Mouse (Mus musculus): ENCODE measurements around the gene Kcnq5.
"Not testable (repeated sequence)": the region's sequence is repeated elsewhere in the genome, so short reads cannot be mapped to it uniquely, and the experiment has no call there.

Gene Kcnq5

DNA sequence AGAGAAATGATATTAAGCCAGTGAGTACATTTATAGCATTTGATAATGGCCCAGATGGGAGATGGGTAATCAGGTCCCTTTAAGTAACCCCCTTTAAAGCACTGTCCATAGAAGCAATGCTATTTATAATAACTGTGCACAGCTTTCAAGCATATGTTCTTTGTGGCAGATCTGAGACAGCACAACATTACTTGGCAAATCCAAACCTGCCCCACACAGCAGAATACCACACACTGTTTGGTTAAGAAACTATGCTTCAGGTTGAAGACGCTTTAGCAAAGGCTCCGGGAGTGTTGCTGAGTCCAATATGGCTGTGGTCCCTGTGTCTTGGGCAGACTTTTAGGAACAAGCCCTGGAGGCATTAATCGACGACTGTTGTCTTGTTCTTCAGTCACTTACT, 495.3 kb downstream of the Kcnq5 start:
- no peak for DNase-seq (ENCODE audit: low spot score)

DNA sequence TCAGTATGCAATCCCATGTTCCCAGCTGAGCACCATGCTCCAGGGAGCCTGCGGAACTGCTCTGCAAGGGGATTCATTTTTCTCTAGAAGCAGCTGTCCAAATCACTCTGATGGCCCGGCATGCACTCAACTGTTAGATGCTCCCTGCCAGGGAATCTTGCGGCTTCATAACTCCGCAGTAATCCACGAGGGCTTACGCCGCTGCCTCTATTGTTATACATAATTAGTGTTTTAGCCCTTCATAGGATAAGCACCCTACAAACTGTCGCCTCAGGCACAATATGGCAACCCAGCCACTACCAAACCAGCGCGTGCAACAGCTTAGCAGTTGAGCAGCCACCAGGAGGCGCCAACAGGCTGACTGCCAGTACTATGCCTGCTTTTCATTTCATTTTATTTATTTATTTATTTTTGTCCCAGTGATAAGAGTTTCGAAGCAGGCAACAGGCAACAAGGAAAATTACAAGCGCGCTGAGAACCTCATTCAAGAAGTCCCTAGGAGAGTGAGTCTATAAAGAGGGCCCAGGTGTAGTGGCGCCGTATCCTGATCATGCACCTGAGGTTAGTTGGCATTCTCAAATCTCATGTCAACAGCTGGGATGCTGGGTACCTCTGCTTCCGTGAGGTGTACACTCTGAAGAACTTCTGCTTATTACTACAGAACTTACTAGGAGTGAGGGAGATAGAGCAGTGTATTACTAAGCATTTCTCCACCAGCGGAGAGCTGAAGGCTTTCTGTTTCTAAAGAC, 500.6 kb downstream of the Kcnq5 start:
- DNase-seq (ENCODE audit: low spot score): peak; percentile 23

DNA sequence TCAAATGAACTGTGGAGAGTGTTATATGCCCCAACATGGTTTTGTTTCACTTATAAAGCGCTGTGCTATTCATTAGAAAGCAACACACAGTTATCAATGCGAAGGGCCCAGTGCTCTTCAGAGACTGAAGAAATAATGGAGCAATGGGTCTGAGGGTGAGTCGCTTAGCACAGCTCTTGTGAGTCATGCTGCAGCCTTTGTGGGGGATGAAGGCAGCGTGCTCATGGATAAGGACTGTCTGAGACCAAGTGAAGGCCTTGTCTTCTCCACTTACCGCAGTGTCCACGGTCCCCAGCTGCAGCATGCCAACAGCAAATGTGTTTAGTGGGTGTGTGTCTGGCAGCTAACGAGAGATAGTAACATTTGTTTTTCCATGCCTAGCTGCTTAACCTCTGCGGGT, 503.2 kb downstream of the Kcnq5 start:
- no peak for DNase-seq (ENCODE audit: low spot score)

DNA sequence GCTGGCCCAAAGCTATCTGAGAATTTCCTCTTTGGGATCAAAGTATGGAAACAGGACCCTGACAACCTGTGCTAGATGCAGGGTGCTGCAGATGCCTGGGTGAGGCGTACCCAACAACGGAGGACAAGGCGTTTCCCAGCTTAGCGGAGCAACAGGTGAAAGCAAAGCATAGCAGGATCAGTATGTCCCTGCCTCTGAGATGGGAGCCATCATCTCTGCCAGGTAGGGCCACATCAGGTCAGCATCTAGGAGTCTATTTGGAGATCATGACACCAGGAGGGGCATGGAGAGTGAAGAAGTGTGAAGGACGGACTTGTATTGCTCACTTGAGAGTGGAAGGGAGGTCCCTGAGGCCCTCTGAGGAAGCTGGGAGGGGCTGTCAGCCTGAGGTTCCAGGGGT, 505.8 kb downstream of the Kcnq5 start:
- DNase-seq (ENCODE audit: low spot score): no peak

DNA sequence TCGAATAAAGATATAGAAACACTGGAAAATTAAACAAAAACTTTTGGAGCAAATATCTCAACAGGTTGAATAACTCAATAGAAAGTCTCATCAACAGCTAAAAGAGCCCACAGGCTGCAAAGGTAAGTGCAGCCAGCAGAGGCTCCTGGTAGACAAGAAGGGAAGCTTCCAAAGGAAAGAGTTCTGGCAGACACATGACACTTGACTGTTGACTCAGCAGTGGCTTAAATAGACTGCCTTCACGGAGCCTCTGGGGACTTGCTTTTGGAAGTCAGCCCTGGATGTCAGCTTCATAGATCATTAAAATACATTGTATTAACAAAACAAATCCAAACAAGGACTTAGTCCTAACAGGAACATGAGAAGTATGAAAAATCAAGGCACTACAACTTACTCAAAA, 513.5 kb downstream of the Kcnq5 start:
- DNase-seq (ENCODE audit: low spot score): no peak

DNA sequence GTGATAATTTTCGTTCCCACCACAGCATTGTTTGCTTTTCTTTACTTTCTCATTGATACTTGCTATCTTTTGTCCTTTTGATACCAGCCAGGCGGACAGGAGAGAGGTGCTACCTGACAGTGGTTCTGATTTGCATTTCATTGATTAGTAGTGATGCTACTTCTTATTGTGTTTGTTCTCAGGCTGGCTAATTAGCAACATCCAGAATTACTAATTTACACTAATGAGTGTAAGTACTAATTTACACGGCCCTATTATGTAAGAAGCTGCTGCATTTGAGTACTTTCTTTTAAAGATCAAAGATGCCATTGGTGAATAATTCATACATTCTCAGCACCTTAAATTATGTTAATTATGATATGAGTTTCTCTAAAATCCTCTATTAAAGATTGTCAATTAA, 525.0 kb downstream of the Kcnq5 start:
- DNase-seq (ENCODE audit: low spot score): no peak

GRCm38 (mm10) chr1:21434853-21435252, 526.9 kb downstream of the Kcnq5 start:
- DNase-seq (ENCODE audit: low spot score): no peak

GRCm38 (mm10) chr1:21431666-21432065, 530.1 kb downstream of the Kcnq5 start:
- no peak for DNase-seq (ENCODE audit: low spot score)

DNA sequence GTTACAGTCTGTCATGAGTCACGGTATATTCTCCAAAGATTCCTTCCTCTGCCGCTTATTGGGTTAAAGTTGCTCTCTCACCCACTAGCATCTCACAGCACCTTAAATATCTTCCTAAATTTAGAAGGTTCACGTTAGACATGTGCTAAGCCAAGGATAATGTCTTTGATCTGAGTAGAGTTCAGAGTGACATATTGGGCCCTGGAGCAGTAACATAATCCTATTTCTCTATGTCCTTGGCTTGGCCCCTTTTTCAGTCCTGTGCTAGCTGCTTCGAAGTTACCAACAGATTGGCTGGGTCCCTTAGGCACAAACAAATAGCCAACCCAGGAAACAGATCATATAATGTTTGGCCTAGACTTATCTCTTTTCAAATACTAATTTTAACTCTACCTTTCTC, 533.7 kb downstream of the Kcnq5 start:
- no peak for DNase-seq (ENCODE audit: low spot score)

DNA sequence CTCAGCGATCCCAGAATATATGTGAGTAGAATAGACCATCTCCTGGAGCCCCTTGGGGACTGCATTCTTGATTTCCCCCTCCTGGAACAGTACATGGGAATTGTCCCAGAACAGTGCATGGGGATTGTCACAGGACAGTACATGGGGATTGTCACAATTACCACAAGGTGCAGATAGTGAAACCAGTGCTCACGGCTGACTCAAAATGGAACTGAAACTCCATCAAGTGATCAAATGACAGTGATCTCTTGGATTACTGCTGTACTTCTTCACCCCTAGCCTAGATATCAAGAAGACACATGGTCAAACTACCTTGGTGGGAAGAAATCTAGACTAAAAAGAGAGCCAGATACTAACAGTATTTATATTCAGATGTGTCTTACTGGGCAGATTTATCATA, 536.1 kb downstream of the Kcnq5 start:
- no peak for DNase-seq (ENCODE audit: low spot score)

- DNase-seq (ENCODE audit: low spot score): no peak
These were observed 542.4 kb downstream of the Kcnq5 start for GRCm38 (mm10) chr1:21419370-21419769.

- no peak for DNase-seq (ENCODE audit: low spot score)
These were observed 549.6 kb downstream of the Kcnq5 start for GRCm38 (mm10) chr1:21412197-21412555.

DNA sequence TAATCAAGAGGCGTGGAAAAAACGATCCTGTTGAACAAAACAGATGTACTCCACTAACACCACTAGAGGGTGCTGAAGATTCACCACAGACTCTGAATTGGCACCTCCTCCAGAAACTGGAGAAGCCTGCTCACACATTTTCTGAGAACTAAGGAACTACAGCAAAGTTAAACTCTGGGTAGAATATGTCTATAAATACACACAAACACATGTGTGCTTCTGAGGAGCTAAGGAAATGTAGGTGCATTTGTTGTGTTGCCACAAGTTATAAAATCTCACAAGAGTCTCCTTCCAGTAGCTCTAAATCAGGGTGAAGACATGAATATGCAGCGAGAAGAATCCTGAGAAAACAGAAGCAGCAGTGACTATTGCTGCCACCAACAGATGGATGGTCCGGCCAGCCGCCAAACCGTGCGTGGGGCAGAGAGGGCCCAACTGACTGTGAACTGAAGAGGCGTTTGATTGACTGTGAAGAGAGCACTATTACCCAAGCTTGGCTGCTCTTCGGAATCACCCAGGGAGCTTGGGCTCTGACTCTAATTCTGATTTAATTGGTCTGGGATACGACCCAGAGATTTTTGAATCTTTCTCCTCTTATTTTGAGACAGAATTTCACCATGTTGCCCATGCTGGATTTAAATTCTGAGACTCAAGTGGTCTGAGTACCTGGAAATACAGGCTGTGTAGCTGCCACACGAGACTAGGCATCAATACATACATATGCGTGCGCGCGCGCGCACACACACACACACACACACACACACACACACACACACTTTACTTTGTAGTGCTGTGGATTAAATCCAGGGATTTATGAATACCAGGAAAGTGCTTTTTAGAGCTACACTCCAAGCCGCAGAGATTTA, 550.2 kb downstream of the Kcnq5 start:
- peak; percentile 27 for DNase-seq (ENCODE audit: low spot score)

- no peak for DNase-seq (ENCODE audit: low spot score)
These were observed 554.5 kb downstream of the Kcnq5 start for GRCm38 (mm10) chr1:21407266-21407665.

GRCm38 (mm10) chr1:21402804-21403203, 558.9 kb downstream of the Kcnq5 start:
- no peak for DNase-seq (ENCODE audit: low spot score)

GRCm38 (mm10) chr1:21391138-21391671, 570.5 kb downstream of the Kcnq5 start:
- no peak for DNase-seq (ENCODE audit: low spot score)

- no peak for DNase-seq (ENCODE audit: low spot score)
These were observed 578.5 kb downstream of the Kcnq5 start, which contains the start of gene Khdc1b for GRCm38 (mm10) chr1:21383256-21383655. Gene Khdc1b (plus strand): TSS chr1:21383556.

GRCm38 (mm10) chr1:21368031-21368430, 593.7 kb downstream of the Kcnq5 start, which contains the start of gene Khdc1c:
Gene Khdc1c (plus strand): TSS chr1:21368331.
- not testable (repeated sequence) for DNase-seq (ENCODE audit: low spot score)

- no peak for DNase-seq (ENCODE audit: low spot score)
These were observed 612.4 kb downstream of the Kcnq5 start, which contains the start of gene Khdc1a for GRCm38 (mm10) chr1:21349341-21349740. Gene Khdc1a (plus strand): TSS chr1:21349641.
